Mouse (Mus musculus): Measurements from ENCODE around the gene Ntng1. TPM values are rescaled to one million over a fixed set of nuclear protein-coding genes. Genes with fewer than 3 reads are reported as not detected.

Gene Ntng1
- total and polyA plus RNA-seq, 2 experiments from 2014 or later = 20.1 to 28.2 TPM

- H3K4me1 ChIP-seq (ENCODE audit: insufficient read depth, low read length) = no peaks in the 10 kb centered on the region
- H3K27me3 ChIP-seq (ENCODE audit: insufficient read depth, low read length) = no peaks in the 10 kb centered on the region
- WGBS = 39% methylated on average over 2 of the region's 2 CpGs
- no peak overlapping the region for H3K9ac ChIP-seq (replicated peaks; ENCODE audit: low read length)
- H3K4me2 ChIP-seq (ENCODE audit: low read depth, low read length) = no peak overlapping the region
- DNase-seq (ENCODE audit: low spot score) = peak; percentile 61
- H3K9me3 ChIP-seq (ENCODE audit: low read length) = no peaks in the 10 kb centered on the region
- H3K27ac ChIP-seq = no peak overlapping the region
- no peak for ATAC-seq
- no peaks in the 10 kb centered on the region for H3K36me3 ChIP-seq (ENCODE audit: insufficient read depth, low read length)
- no peak overlapping the region for H3K4me3 ChIP-seq (ENCODE audit: low read length)
- TF ChIP-seq CTCF (IDR thresholded peaks at IDR 0.05; ENCODE audit: low read depth) = no peak
These were observed 159.7 kb downstream of the Ntng1 start for GRCm38 (mm10) chr3:109984086-109984485.

GRCm38 (mm10) chr3:109977614-109978013 is 166.2 kb downstream of the Ntng1 start:
- WGBS = 43% methylated on average over 2 of the region's 2 CpGs
- no peak overlapping the region for H3K4me3 ChIP-seq (ENCODE audit: low read length)
- no peak for TF ChIP-seq CTCF (IDR thresholded peaks at IDR 0.05; ENCODE audit: low read depth)
- peak; percentile 12; the same call in 1 of the 2 replicates for ATAC-seq
- H3K9ac ChIP-seq (replicated peaks; ENCODE audit: low read length) = no peak overlapping the region
- DNase-seq (ENCODE audit: low spot score) = no peak
- H3K27me3 ChIP-seq (ENCODE audit: insufficient read depth, low read length) = no peaks in the 10 kb centered on the region
- H3K36me3 ChIP-seq (ENCODE audit: insufficient read depth, low read length) = no peaks in the 10 kb centered on the region
- no peak overlapping the region for H3K4me2 ChIP-seq (ENCODE audit: low read depth, low read length)
- H3K9me3 ChIP-seq (ENCODE audit: low read length) = no peaks in the 10 kb centered on the region
- H3K27ac ChIP-seq = no peak overlapping the region
- H3K4me1 ChIP-seq (ENCODE audit: insufficient read depth, low read length) = no peaks in the 10 kb centered on the region

GRCm38 (mm10) chr3:109975106-109975505 is 168.7 kb downstream of the Ntng1 start:
- Histone ChIP-seq H3K4me3 (ENCODE audit: low read length) (no peak overlapping the region), H3K4me2 (ENCODE audit: low read depth, low read length) (no peak overlapping the region), H3K9me3 (ENCODE audit: low read length) (no peaks in the 10 kb centered on the region), H3K36me3 (ENCODE audit: insufficient read depth, low read length) (no peaks in the 10 kb centered on the region), H3K27me3 (ENCODE audit: insufficient read depth, low read length) (no peaks in the 10 kb centered on the region), H3K27ac (no peak overlapping the region), H3K9ac (replicated peaks; ENCODE audit: low read length) (no peak overlapping the region), H3K4me1 (ENCODE audit: insufficient read depth, low read length) (no peaks in the 10 kb centered on the region)
- ATAC-seq (no peak), DNase-seq (ENCODE audit: low spot score) (no peak)
- WGBS = 57% methylated on average over 4 of the region's 4 CpGs
- TF ChIP-seq CTCF (IDR thresholded peaks at IDR 0.05; ENCODE audit: low read depth) = no peak

- H3K36me3 ChIP-seq (ENCODE audit: insufficient read depth, low read length) = no peaks in the 10 kb centered on the region
- no peak overlapping the region for H3K27ac ChIP-seq
- H3K4me1 ChIP-seq (ENCODE audit: insufficient read depth, low read length) = no peaks in the 10 kb centered on the region
- H3K9me3 ChIP-seq (ENCODE audit: low read length) = no peaks in the 10 kb centered on the region
- no peak for ATAC-seq
- WGBS = 67% methylated on average over 1 of the region's 1 CpGs
- TF ChIP-seq CTCF (IDR thresholded peaks at IDR 0.05; ENCODE audit: low read depth) = no peak
- H3K27me3 ChIP-seq (ENCODE audit: insufficient read depth, low read length) = no peaks in the 10 kb centered on the region
- DNase-seq (ENCODE audit: low spot score) = no peak
- no peak overlapping the region for H3K4me3 ChIP-seq (ENCODE audit: low read length)
- no peak overlapping the region for H3K4me2 ChIP-seq (ENCODE audit: low read depth, low read length)
- no peak overlapping the region for H3K9ac ChIP-seq (replicated peaks; ENCODE audit: low read length)
These were observed 172.3 kb downstream of the Ntng1 start for GRCm38 (mm10) chr3:109971465-109971864.

- Histone ChIP-seq H3K4me3 (ENCODE audit: low read length) (no peak overlapping the region), H3K4me2 (ENCODE audit: low read depth, low read length) (no peak overlapping the region), H3K36me3 (ENCODE audit: insufficient read depth, low read length) (no peaks in the 10 kb centered on the region), H3K27ac (no peak overlapping the region), H3K4me1 (ENCODE audit: insufficient read depth, low read length) (no peaks in the 10 kb centered on the region), H3K9me3 (ENCODE audit: low read length) (no peaks in the 10 kb centered on the region), H3K9ac (replicated peaks; ENCODE audit: low read length) (no peak overlapping the region), H3K27me3 (ENCODE audit: insufficient read depth, low read length) (no peaks in the 10 kb centered on the region)
- no peak for ATAC-seq
- no peak for TF ChIP-seq CTCF (IDR thresholded peaks at IDR 0.05; ENCODE audit: low read depth)
- DNase-seq (ENCODE audit: low spot score) = no peak
These were observed 173.6 kb downstream of the Ntng1 start for GRCm38 (mm10) chr3:109970181-109970580.

- 60% methylated on average over 2 of the region's 2 CpGs for WGBS
- no peaks in the 10 kb centered on the region for H3K36me3 ChIP-seq (ENCODE audit: insufficient read depth, low read length)
- DNase-seq (ENCODE audit: low spot score) (no peak), ATAC-seq (no peak)
- no peaks in the 10 kb centered on the region for H3K4me1 ChIP-seq (ENCODE audit: insufficient read depth, low read length)
- H3K27ac ChIP-seq = no peak overlapping the region
- H3K27me3 ChIP-seq (ENCODE audit: insufficient read depth, low read length) = no peaks in the 10 kb centered on the region
- TF ChIP-seq CTCF (IDR thresholded peaks at IDR 0.05; ENCODE audit: low read depth) = no peak
- H3K9me3 ChIP-seq (ENCODE audit: low read length) = no peaks in the 10 kb centered on the region
- no peak overlapping the region for H3K9ac ChIP-seq (replicated peaks; ENCODE audit: low read length)
- H3K4me2 ChIP-seq (ENCODE audit: low read depth, low read length) = no peak overlapping the region
- no peak overlapping the region for H3K4me3 ChIP-seq (ENCODE audit: low read length)
These were observed 181.2 kb downstream of the Ntng1 start for GRCm38 (mm10) chr3:109962631-109963030.

- no peak overlapping the region for H3K4me2 ChIP-seq (ENCODE audit: low read depth, low read length)
- no peak overlapping the region for H3K9ac ChIP-seq (replicated peaks; ENCODE audit: low read length)
- H3K27ac ChIP-seq = no peak overlapping the region
- no peaks in the 10 kb centered on the region for H3K4me1 ChIP-seq (ENCODE audit: insufficient read depth, low read length)
- DNase-seq (ENCODE audit: low spot score) = no peak
- no peak overlapping the region for H3K4me3 ChIP-seq (ENCODE audit: low read length)
- H3K9me3 ChIP-seq (ENCODE audit: low read length) = no peaks in the 10 kb centered on the region
- ATAC-seq = no peak
- H3K36me3 ChIP-seq (ENCODE audit: insufficient read depth, low read length) = no peaks in the 10 kb centered on the region
- no peaks in the 10 kb centered on the region for H3K27me3 ChIP-seq (ENCODE audit: insufficient read depth, low read length)
- TF ChIP-seq CTCF (IDR thresholded peaks at IDR 0.05; ENCODE audit: low read depth) = no peak
- WGBS = 90% methylated on average over 1 of the region's 1 CpGs
These were observed 200.9 kb downstream of the Ntng1 start for GRCm38 (mm10) chr3:109942960-109943359.

Measured in hindbrain, postnatal 0 days (tissue).